Mouse (Mus musculus) cerebellum, postnatal 36 days (tissue): ENCODE results near the gene Id2.

Source experiments
- DNase-seq, 2 experiments: peaks; one replicate each; pipeline ENCODE4 v3.0.0; 2021 to 2022; ENCODE audit warnings: mixed read lengths in 2 of 2

Gene Id2

DNA sequence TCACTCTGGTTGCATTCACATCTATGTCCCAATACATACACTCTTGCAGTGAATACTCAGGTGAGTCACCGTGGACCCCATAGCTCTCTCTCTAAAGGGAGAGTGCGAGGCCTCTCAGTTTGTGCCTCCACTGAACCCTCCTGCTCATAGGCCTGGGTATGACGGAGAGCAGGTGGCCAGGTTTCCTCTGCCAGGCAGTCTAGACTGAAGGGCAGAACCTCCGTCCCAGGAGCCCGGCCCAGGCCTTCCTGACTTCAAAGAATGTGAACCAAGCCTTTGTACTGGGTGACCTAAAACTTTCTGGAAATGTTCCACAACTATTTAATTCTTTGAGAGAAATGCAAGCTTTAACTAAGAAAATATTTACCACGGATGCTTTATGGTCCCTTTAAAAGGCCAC, 7.0 kb upstream of the Id2 start:
- no peak for DNase-seq

DNA sequence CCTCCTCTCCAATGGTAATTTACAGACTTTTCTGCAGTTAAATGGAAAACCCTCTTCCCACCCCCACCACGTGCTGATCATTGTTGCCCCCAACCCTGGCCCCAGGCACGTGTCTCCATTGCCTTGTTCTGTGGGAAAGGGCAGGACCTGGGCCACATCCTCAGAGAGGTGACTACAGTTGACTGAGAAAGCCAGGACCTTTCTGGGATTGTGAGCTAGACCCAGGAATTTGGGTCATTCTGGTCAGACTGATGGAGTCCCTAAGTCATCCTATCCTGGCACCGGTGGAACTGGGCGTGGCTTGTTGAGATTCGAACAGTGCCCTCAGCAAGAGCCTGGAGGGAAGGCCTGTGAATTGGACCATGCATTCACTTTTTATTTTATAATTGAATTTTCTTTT, 4.4 kb upstream of the Id2 start:
- no peak for DNase-seq

DNA sequence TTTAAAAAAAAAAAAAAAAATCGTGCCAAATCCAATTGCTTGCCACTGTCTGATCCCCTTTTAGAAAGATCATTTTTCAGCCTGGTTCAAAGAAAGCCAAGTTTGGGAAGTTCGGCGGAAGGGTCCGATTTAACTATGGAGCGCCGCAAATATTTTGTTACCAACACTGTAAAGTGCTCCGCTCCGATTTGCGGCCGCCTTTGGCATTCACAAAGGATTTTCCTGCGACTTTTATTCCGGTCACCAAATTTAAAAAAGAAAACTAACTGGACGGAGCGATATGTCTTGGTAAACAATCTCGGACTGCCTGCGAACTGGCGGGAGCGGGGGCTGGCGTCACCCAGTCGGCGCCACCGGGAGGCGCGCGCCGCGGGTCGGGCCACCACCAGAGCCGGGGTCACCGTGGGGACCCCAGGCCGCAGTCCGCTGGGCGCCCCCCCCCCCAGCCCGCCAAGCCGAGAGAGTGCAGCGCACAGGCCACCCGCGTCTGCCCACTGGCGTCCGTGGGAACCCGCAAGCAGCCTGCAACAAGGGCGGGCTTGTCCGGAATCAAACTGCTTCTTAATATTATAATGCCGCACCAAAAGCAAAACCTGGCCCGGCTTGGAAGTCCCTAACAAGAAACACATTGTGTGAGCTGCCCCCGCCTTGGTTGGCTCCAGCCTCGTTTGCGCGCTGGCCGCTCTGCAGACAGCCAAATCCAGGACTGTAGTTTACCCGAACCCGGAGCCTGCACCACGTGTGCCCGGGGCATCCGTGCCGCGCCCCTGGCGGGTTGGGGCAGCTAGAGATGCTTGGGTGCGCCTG, 3.7 kb upstream of the Id2 start:
- DNase-seq, result peak; percentile 20 to 28

DNA sequence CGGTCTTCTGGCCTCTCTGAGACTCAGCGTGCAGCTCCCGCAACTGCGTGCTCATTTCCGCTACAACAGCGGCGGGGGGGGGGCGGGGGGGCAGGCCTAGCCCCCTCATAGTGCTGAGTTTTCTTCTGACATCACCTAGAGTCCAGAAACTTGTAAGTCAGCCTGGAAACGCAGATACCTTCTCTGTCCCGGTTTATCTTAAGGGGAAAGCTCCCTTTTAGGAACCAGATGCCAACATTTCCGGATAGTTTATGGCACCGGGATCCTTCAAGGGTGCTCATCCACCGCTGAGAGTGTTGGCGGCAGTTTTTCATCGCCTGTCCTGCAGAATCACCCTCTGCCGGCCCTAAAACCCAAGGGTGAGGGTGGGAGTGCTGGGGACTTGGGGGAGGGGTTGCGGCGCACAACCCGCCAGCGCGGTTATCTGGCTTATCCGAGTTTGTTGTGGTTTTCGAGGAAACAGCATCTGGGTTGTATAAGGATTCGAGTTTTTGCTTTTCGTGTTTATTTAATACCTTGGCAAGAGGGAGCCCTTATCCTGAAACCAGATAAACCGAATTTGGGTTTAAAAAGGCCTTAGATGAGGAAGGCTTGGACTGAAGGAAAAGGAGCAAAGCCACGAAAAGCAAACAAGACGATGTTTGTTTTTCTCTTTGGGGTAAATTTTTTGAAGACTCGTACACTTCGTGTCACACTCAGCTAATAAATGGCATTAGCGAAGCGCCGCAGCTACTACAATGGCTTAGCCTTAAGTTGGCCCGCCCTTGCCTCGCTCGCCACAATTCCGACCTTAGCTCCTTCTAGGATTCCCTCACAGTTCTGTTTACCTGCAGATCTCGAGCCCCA, 2.8 kb upstream of the Id2 start:
- peak in 1 of 2 experiments; percentile 19 for DNase-seq

DNA sequence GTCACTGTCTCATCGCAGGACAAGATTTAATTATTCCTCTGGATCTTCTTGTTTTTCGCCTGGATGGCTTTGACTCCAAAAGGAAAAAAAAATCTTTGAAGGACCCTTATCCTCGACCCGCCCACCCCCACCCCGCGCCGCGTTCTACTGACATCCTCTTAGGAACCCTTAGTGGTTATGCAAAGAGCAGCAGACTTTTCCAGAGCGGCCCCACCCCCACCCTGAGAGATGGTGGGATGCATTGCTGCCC, 2.3 kb upstream of the Id2 start:
- peak; percentile 15 to 24 for DNase-seq

DNA sequence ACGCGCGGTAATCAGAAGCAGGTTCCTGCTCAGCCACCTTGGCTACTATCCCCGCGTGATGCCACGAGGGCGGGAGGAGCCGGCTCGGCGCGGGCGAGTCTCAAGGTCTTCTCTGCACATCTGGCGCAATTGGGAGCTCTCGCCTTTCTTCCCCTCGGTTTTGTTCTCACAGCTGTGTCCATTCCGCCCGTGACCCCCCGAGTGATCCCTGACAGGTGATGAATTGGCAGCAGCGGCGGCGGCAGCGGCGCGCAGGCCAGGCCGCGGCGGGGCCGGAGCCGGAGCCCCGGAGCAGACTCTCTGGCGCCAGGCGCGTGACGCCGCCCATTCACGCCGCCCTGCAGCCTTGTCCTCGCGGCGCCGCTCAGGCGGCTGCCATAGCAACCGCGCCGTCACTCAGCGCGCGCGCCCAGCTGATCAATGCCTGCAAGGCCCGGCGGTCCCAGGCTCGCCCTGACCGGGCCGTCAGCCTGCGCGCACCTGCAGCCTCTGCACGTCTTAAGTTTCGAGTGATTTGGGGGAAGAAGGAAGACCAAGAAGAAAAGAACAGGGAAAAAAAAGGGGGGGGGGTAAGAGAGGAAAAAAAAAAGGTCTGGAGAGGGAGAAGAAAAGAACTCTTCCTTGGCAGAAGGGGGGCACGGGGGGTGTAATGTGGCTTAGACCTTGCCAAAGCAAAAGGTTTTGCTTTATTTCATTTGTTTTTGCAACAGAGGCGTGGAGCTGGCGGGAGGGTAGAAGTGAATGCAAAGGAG, 1.8 kb upstream of the Id2 start:
- DNase-seq, result peak; percentile 78 to 84

DNA sequence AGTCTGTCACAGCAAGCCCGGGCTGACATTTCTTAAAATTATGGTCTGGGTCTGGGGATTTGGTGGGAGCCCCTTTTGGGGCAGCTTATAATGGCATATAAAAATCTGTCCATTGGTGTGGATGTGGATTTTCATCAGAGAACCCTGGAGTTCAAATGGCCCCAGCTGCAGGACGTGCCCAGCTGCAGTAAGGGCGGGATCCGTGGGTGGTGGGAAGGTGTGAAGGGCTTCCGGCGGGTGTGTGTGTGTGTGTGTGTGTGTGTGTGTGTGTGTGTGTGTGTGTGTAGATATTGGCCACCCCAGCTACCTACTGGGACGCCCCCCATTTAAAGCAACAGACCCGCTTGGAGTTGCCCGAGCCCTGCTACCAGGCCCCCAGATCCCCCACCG, 1.2 kb upstream of the Id2 start:
- DNase-seq, result no peak

DNA sequence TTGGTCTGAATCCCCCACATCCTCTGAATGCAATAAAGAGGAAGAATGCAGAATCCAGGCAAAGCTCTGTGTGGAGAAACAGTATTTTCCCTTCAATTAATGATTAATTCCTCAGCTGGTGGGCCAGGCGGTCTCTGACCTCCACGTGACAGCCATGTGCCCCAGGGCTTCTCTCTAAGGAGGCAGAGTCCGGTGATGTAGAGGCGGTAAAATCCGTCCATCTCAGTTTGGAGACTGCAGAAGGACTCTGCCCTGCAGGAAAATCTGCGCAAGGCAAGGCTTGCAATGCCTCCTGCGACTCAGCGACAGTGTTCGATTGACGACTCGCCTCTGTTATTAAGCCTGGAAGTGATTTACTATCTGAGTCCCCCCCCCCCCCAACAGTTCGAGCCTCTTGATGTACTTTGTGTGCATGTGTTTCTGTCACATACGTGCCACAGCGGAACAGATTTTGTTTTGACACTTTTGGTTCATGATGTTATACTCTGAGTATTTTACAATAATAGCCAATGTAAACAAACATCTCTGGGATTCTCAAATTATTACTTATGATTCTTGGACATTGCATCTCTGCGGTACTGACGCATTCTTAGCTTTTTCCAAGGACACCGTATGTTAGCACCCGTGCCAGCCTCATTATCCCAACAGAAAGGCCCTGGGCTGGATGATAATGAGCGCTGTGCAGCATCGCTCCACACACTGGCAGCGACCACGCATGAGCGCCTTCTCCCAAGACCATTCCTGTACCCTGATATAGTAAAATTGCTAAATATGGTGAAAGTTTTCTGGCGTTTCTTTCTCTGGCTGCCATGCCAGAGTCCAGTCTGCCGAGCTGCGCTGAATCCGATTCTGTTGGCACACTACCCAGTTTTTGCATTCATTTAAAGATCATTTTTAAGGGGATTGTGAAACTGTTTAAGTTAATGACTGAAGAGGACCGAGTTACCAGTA, 545 bp upstream of the Id2 start:
- DNase-seq, result peak in 1 of 2 experiments; percentile 21

DNA sequence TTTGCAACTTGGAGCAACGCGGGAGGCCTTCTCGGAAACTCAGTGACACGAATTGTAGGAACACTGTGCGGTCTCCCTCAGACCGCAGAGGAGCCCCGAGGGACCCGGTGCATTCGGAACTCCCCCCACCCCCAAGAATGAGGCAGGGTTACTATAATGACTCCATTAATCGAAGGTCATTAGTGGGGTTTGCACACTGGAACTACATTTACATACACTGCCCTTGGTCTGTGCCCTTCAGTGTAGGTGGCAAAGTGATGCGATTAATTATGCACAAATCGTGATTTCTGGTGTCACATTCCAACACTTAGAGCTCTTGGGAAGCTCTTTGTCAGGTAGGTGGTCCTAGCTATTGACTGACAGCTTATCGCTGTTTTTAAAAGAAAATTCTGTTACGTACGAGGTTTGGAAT, 294 bp downstream of the Id2 start:
- DNase-seq, result no peak

DNA sequence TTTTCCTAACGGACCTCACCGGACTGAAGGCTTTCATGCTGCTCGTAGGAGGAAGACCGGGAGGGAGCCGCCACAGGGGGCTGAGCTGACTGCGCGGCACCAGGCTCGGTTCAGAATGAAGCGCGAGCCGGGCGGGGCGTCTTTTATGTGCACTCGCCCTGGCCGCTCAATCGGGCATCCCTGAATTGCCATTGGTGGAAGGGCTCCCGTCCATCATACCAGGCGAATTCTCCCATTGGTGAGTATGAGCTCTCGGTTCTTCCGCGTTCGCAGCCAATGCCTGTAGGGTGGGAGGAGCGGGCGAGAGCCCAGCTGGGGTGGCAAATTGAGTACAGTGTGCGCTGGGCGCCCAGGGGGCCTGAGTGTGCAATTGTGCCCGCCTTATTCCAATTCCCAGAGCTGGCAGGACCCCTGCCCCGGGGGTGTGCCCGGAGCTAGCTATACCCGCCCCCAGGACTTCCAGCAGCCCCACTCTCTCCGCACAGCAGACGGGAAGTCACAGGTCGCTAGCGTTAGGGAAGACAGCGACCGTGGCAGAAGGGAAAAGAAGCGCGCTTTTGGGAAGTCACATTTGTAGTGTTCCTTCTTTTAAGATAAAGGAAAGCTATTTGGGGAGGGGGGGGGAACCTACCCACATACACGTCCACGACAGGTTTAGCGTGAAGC, 833 bp downstream of the Id2 start:
- peak; percentile 95 to 97 for DNase-seq

DNA sequence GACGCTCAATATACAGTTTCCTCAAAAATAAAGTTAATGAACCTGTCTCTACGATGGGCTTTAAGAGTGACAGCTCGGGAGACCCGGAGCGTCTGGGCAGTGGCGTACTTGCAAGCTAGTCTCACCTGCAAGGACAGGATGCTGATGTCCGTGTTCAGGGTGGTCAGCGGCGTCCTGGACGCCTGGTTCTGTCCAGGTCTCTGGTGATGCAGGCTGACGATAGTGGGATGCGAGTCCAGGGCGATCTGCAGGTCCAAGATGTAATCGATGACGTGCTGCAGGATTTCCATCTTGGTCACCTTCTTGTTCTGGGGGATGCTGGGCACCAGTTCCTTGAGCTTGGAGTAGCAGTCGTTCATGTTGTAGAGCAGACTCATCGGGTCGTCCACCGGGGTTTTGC, 1.4 kb downstream of the Id2 start:
- DNase-seq, result no peak

DNA sequence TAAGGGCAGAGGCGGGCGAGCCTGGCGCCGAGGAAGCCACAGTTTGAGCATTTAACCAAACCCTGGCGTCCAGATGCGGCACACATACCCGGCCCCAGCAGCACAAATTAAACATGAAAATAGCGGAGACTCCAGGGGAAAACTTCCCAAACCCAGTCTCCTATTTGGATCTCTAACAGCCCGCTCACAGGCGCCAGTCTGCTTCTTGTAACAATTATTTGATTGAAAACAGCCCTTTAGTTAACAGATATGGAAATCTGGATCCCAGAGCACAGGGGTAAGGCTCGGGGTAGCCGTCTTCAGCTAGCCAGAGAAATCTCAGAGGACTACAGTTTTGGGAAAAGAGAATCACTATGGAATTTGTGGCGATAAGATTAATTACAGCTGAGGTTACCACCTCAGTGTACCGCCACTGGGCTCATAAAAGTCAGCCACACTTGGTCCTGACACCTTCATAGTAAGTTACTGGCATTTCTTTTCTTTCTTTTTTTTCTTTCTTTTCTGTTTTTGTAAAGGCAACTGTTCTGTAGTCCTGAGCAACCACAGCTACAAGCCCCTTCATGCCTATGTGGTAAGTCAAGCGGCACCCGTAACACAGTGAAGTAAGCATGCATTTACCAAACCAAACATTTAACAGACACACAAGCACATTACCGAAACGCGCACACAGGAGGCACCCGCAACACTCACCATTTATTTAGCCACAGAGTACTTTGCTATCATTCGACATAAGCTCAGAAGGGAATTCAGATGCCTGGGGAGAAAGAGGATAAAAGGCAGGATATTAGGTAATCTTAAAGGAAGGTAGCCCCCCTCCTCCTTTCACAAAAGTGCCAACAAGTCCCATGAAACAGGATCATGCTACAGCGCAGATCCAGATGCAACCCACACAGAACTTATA, 2.1 kb downstream of the Id2 start:
- peak in 1 of 2 experiments; percentile 29 for DNase-seq

DNA sequence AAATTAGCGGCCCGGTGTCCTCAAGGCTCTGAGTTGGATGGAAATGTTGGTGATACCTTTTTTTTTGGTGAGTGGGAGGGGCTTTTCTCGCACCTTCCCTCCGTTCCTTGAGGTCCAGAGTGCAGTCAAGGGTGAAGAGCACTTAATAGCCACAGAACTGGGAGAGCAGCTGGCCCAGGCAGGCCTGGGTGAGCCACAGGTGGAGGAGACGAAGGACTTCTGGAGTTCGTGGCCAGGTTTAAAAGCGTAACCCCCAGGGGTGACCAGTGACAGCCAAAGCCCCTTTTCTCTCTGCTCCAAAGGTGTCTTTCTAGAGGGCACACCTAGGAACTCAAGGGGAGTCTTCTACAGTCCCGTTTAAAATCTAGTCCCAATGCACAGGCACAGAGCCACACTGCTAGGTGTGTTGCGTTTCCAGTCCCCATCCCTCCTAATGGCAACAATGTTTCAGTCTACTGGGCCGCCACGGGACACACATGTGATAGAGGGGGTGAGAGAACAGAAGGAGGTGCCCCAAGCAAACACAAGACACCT, 3.6 kb downstream of the Id2 start:
- DNase-seq, result peak in 1 of 2 experiments; percentile 11

DNA sequence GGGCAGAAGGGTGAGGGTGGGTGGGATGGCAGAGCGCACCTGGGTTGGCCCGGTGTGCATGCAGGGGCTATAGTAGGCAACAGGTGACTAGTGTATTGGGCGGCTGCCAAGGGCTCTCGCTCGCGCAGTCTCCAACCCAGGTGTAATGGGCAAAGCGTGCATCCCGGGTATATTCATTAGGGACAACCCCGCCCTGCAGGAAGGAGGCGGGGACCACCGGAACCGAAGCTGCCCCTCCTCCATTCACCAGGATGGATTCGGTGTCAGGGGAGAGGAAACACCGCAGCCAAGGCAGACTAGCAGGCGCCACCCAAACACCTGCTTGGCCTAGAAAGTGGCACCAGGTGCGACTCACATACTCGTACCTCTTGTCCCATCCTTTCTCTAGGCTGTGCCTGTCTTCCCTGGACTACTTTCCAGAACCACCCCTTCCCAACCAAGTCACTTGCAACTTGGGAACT, 4.2 kb downstream of the Id2 start:
- peak; percentile 47 to 51 for DNase-seq

DNA sequence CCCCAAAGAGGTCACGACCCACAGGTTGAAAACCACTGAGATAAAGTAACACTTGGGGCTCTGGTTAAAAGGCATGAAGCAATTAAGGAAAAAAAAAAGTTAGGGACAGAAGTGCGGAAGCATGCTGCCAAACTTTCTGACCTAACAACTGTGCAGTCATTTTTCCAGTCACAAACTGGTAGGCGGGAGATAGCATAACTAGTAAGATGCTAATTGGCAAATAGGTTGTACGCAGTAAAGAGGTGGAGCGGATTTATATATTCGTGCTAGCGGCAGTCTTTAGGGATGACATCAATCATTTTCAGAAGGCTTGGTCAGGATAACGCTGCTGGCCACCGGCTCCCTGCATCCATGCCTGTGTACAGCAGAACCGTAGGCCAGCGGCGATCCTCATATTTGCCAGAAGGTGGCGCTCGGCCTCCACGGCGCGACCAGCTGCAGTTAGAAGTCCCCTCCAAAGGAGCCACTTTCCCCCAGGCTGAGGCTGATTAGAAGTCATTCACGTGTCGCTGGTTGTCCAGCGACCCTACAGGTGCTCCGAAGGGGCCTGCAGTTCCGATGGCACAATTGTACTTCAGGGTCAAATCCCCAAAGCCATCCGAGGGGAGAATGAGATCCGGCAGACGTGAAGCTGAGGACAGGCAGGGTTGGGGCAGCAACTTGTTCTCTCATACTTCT, 4.8 kb downstream of the Id2 start:
- DNase-seq, result peak; percentile 88 to 95

DNA sequence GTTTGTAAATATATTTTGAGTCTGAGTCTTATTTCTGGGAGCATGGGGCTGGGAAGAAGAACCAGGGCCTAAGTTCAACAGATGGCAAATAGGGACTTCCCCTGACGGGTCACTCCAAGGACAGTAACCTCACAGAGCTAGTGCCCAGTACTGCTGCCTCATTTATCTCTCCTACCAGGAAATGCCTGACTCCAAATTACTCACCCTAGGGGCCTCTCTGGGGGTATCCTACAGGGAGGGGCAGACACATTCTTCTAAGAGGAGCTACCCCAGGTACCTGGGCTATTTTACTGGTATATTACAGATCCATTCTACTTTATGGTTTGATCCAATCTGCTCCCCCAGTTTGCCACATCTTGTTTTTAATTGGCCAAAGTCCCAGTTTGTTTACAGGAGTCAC, 7.5 kb downstream of the Id2 start:
- no peak for DNase-seq

DNA sequence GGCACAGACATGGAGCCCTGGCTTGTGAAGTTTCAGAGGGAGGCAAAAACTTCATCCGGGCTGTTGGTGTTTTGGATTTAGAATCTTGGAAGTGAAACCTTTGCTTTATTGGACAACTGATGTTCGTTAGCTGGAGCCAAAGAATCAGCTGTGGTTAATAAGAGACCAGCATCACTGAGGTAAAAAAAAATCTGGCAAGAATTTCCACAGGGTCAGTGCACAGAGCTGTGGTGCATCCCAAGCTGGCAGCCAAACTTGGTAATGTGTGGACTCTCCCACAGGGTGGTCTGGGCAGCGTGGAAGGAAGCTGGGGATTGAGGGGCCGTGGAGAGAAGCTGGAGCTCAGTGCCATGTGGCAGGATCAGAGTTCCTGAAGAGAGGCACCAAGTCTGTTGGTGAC, 10.0 kb downstream of the Id2 start:
- DNase-seq, result no peak

DNA sequence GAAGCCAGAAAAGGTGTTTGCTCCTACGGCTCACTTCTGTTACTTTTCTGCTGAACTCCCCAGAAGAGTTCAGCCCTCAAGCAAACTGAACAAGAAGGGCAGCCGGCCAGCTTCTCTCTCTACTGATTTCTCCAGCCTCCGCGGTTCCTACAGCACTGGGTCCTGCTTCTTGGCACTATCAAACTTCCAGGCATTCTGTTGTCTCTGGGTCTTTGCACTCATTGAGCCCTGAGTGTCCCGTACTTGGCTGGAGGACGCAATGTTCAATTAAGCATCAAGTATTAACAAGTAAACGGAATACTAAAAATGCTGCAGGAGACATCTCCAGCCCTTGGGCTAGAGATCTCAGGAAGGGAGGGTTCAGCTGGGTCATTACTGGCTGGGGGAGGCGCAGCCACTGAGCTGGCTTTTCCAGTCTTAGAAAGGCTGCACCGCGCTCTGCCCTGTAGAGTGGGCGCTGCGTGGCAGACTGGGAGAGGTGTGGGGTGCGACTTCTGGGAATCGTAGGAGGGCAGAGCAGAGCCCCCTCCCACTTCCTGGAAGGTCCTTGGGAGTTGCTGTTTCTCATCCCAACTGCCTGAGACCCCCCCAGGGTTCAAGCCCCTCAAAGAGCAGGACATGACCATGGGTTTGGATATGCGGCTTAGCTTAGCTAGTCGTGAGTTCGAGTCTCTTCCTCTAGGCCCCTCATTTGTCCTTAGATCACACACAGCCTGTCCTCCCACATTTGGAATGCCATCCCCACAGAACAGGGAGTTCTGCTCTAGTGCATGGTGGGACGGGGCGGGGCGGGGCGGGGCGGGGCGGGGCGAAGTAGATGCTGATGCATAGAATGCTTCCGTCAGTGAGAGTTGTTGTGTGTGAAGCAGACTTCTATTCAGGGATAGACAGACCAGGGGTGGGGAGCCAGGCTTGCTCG, 13.4 kb downstream of the Id2 start:
- DNase-seq, result no peak

DNA sequence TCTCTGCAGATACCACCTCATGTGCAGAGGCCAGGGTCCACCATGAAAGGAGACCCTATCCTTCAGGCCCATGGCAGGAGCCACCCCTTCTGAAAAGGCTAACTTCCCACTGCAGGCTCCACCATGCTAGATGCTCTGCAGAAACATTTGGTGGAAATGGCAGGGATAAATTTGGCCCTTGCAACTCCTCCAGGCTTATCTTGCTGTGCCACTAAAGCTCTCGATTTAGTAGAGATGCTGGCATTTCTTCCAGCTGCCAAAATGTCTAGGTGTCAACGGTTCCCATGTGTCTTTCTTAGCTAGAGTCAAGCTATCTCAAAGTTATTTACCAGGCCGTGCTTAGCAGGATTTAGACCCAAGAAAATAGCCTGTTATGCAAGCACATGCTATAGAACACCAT, 22.6 kb downstream of the Id2 start:
- DNase-seq, result no peak
